In the genomic region with DNA sequence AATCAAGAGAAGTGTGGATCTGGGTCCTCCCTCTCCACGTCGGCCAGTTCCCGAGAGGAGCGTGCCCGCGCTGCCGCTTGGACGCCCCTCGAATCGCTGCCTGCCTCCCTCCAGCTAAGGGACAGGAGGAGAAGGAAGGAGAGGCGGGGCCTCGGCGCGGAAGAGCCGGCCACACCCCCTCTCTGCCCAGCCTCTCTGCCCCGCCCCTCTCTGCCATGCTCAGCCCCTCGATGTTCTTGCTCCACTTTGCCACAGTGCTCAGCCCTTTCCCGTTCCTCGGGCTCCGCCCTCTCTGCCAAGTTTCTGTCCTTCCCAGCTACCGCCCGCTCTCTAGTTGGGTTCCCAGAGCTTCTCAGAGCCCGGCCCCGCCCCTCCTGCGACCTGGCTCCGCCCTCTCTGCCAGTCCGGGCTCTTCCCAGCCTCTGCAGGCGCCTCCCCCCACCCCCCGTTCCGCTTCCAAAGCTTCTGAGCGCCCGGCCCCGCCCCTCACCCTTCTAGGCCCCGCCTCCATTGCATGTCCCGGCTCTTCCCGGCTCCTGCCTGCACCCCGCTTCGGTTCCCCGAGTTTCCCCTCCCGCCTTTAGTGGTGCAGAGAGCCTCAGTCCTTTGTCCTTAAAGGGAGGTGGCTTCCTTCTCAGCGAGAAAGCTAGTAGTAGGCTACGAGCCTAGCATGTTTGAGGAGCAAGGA, we compare ENCODE assay signal across 8 mouse cellular contexts. TPM values are rescaled to one million over a fixed set of nuclear protein-coding genes. Genes with fewer than 3 reads are reported as not detected.
DNase-seq lines count a peak whose midpoint lies in the region; ATAC-seq and TF ChIP-seq lines count a peak whose summit lies in the region.

A gene (minus strand): TSS at position 133 of the 688 bp plus-strand sequence.
A gene (plus strand): TSS at position 594 of the 688 bp plus-strand sequence.

- H3K27ac ChIP-seq in forebrain, embryonic 14.5 days (ENCODE audit: low read depth, low read length): peak within 1 kb of the TSS; percentile 90

- H3K4me2 ChIP-seq in forebrain, embryonic 14.5 days (ENCODE audit: low read length): peak within 1 kb of the TSS; percentile 50

- no peak for TF ChIP-seq CTCF in lung, adult 2 months (IDR thresholded peaks at IDR 0.05; ENCODE audit: insufficient read depth, low read length)

- H3K27me3 ChIP-seq in forebrain, embryonic 14.5 days (replicated peaks; ENCODE audit: control insufficient read depth, insufficient read depth, low read length): no peaks in the 10 kb centered on the region

- H3K4me1 ChIP-seq in forebrain, embryonic 14.5 days (ENCODE audit: control insufficient read depth, insufficient read depth, low read length): peaks cover 11% of the 10 kb centered on the region
- H3K4me1 ChIP-seq in lung, adult 2 months (ENCODE audit: control insufficient read depth, insufficient read depth, low read length): peaks cover 4% of the 10 kb centered on the region; the same call in 1 of the 2 replicates

- under 1% methylated on average over 40 of the region's 42 CpGs for WGBS in forebrain, embryonic 14.5 days
- WGBS in lung, adult 2 months: under 1% methylated on average over 41 of the region's 42 CpGs

- H3K9ac ChIP-seq in forebrain, embryonic 14.5 days (ENCODE audit: low read length): peak within 1 kb of the TSS; percentile 85

- TF ChIP-seq POLR2A in lung, adult 2 months (IDR thresholded peaks at IDR 0.05; ENCODE audit: borderline replicate concordance, extremely low read depth, low read depth, low read length): peak; percentile 73; the same call in 1 of the 2 replicates

- no peaks in the 10 kb centered on the region for H3K9me3 ChIP-seq in forebrain, embryonic 14.5 days (replicated peaks; ENCODE audit: control insufficient read depth, low read length)

- H3K4me3 ChIP-seq in forebrain, embryonic 14.5 days (ENCODE audit: low read depth, low read length): peak within 1 kb of the TSS; percentile 80
- peak within 1 kb of the TSS; percentile 81 for H3K4me3 ChIP-seq in lung, adult 2 months (replicated peaks; ENCODE audit: extremely low read depth, low read depth, low read length)

- ATAC-seq in forebrain, embryonic 14.5 days: peak; percentile 98
- peak; percentile 91 for ATAC-seq in neutrophil, adult 5-6 weeks (ENCODE audit: extremely low read depth, insufficient number of reproducible peaks, low FRiP score, poor library complexity, severe bottlenecking)

- intact Hi-C loops in heart, postnatal 25 days (cut with DNase I): loop anchor here (1.0 kb wide), 1 partner anchor 27 kb away; a partner anchor contains a TSS

- 0 out of 2 replicates have a peak, but pooled peaks cover 7% of the 10 kb centered on the region for H3K36me3 ChIP-seq in forebrain, embryonic 14.5 days (ENCODE audit: control insufficient read depth, insufficient read depth, low read length)

- peak; percentile 97 for DNase-seq in ES-CJ7 (ENCODE audit: low read depth, low spot score)
- DNase-seq in cerebellum, adult 11 months: peak; percentile 98
- peak; percentile 98 for DNase-seq in forebrain, embryonic 14.5 days (ENCODE audit: low spot score)
- peak; percentile 92 for DNase-seq in heart, postnatal 25 days (ENCODE audit: low spot score)
- DNase-seq in layer of hippocampus, adult 18-20 months (ENCODE audit: low spot score in 2 of 2): peak; percentile 93 to 96
- DNase-seq in lung, adult 2 months: peak; percentile 98
- peak; percentile 84 to 90 for DNase-seq in thymus, adult 18-20 months

RNA-seq across cellular contexts. Expression of the first gene that starts in this region (rescaled TPM):
- polyA plus RNA-seq in forebrain, embryonic 14.5 days (2014; fragmentation: Nextera tagmentation; extraction: Ambion mirVana): 109 and 112 TPM in 2 replicates
- 10 to 100 TPM; 13.3 to 15.2 TPM for total RNA-seq in heart, postnatal 25 days (2021)
- total RNA-seq in layer of hippocampus, adult 18-20 months (2021): 10 to 100 TPM; 17.5 to 18.8 TPM
- 11.2 and 11.6 TPM in 2 replicates for polyA plus RNA-seq in lung, adult 2 months (2012; rRNA removed)
- 3.1 and 4.9 TPM in 2 replicates for total RNA-seq in neutrophil, adult 5-6 weeks (2017)

RNA-seq across cellular contexts. Expression of the second gene that starts in this region (rescaled TPM):
- polyA plus RNA-seq in forebrain, embryonic 14.5 days (2014; fragmentation: Nextera tagmentation; extraction: Ambion mirVana): 0.38 and 2.1 TPM in 2 replicates
- total RNA-seq in heart, postnatal 25 days (2021): not detected
- under 1 TPM in 1 of 2 experiments, not detected in 1; 0.42 TPM for total RNA-seq in layer of hippocampus, adult 18-20 months (2021)
- polyA plus RNA-seq in lung, adult 2 months (2012; rRNA removed): not detected in 2 replicates
- total RNA-seq in neutrophil, adult 5-6 weeks (2017): not detected in 2 replicates

Comparison
In these comparisons a context has a peak if more than half of its experiments do, and no peak if none do; other contexts are left out.
1. Peak in every context shown above with its lines: DNase-seq, ATAC-seq, H3K4me3 ChIP-seq and H3K27ac ChIP-seq.